In the genomic region with DNA sequence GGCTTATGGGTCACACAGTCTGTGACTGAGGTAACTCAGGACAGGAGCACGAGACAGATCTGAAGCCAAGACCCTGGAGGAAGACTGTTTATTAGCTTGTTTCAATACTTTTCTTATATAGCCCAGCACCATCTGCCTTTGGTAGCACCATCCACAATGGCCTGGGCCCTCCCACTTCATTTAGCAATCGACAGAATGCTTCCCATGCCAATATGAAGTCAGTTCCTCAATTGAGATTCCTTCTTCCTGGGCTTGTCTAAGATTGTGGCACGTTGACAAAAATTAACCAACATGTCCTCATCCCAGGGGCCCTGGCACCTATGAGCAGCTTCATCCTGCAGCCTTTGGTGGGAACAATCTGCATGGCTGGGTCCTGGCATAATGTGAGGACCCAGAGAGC, we compare ENCODE assay signal across 26 mouse cellular contexts. TPM values are rescaled to one million over a fixed set of nuclear protein-coding genes. Genes with fewer than 3 reads are reported as not detected.
DNase-seq lines count a peak whose midpoint lies in the region; ATAC-seq and TF ChIP-seq lines count a peak whose summit lies in the region.
"Had no signal": no experiment of that assay in that cellular context is flagged by ENCODE, and none has a peak within 500 bp of the region (broad histone marks: within the 10 kb centered on the region; RNA-seq: fewer than 3 reads in every experiment).

No protein-coding gene starts in this region.

- no peak overlapping the region for H3K4me3 ChIP-seq in bone marrow macrophage, adult 2 months (ENCODE audit: insufficient read depth, low read length)
- no peak overlapping the region for H3K4me3 ChIP-seq in macrophage (ENCODE audit: inconsistent target)
- no peak overlapping the region for H3K4me3 ChIP-seq in kidney, embryonic 16.5 days (ENCODE audit: low read length)
- H3K4me3 ChIP-seq: embryonic facial prominence, embryonic 13.5 days; embryonic facial prominence, embryonic 15.5 days; erythroblast, embryonic 14.5 days; forebrain, embryonic 13.5 days; forebrain, embryonic 15.5 days had no signal

- H3K36me3 ChIP-seq in macrophage (ENCODE audit: inconsistent target), result no peaks in the 10 kb centered on the region
- H3K36me3 ChIP-seq in kidney, embryonic 16.5 days (ENCODE audit: insufficient read depth, low read length), result no peaks in the 10 kb centered on the region
- H3K36me3 ChIP-seq: embryonic facial prominence, embryonic 13.5 days; embryonic facial prominence, embryonic 15.5 days; forebrain, embryonic 15.5 days; G1E had no signal

- DNase-seq in cerebellum, adult 9-11 months, result no peak
- DNase-seq in kidney, postnatal 10 days, result no peak
- DNase-seq: adrenal gland, adult 2 months; adrenal gland, postnatal 10 days; adrenal gland, postnatal 25 days; B cell, adult 2 months; cerebellum, adult 11-12 months; cerebellum, adult 2 months; cerebellum, adult 9-10 months; cerebellum, postnatal 14 days; cerebellum, postnatal 36 days; embryo, embryonic 11 days; forebrain, postnatal 0 days had no signal

- H3K9me3 ChIP-seq in kidney, embryonic 16.5 days (ENCODE audit: low read length), result peaks cover 5% of the 10 kb centered on the region; the same call in 1 of the 2 replicates
- H3K9me3 ChIP-seq: embryonic facial prominence, embryonic 13.5 days; embryonic facial prominence, embryonic 15.5 days; forebrain, embryonic 15.5 days; G1E had no signal

- H3K4me2 ChIP-seq in kidney, embryonic 16.5 days (replicated peaks; ENCODE audit: low read depth, low read length), result no peak overlapping the region
- H3K4me2 ChIP-seq: embryonic facial prominence, embryonic 13.5 days; embryonic facial prominence, embryonic 15.5 days; forebrain, embryonic 13.5 days; forebrain, embryonic 15.5 days had no signal

- no peaks in the 10 kb centered on the region for H3K27me3 ChIP-seq in kidney, embryonic 16.5 days (ENCODE audit: insufficient read depth, low read length)
- H3K27me3 ChIP-seq: CH12.LX; embryonic facial prominence, embryonic 13.5 days; embryonic facial prominence, embryonic 15.5 days; forebrain, embryonic 13.5 days; forebrain, embryonic 15.5 days; Patski had no signal

- no peak for TF ChIP-seq CTCF in bone marrow macrophage, adult 2 months (IDR thresholded peaks at IDR 0.05; ENCODE audit: low read depth, low read length)

- ATAC-seq in megakaryocyte progenitor cell, adult 5-6 weeks (replicated peaks; ENCODE audit: poor library complexity), result peak; percentile 64; the same call in 1 of the 2 replicates
- ATAC-seq in kidney, embryonic 16.5 days (ENCODE audit: low FRiP score, low TSS enrichment), result no peak
- ATAC-seq: CD4-positive, CD25-positive, alpha-beta regulatory T cell, adult 4 months; forebrain, embryonic 13.5 days; forebrain, embryonic 15.5 days; forebrain, postnatal 0 days; Patski had no signal

- no peak overlapping the region for H3K9ac ChIP-seq in kidney, embryonic 16.5 days (replicated peaks; ENCODE audit: low read length)
- H3K9ac ChIP-seq: embryonic facial prominence, embryonic 13.5 days; embryonic facial prominence, embryonic 15.5 days; forebrain, embryonic 13.5 days; forebrain, embryonic 15.5 days; forebrain, postnatal 0 days had no signal

- 40% methylated on average over 2 of the region's 3 CpGs for WGBS in macrophage (ENCODE audit: missing documents)
- 83% methylated on average over 3 of the region's 3 CpGs for WGBS in kidney, embryonic 16.5 days

- peak overlapping the region; percentile 78 for H3K27ac ChIP-seq in bone marrow macrophage, adult 2 months (ENCODE audit: insufficient read depth, low read depth, low read length)
- peak overlapping the region; percentile 52 for H3K27ac ChIP-seq in macrophage
- H3K27ac ChIP-seq in kidney, embryonic 16.5 days (ENCODE audit: low read length), result no peak overlapping the region
- H3K27ac ChIP-seq: embryonic facial prominence, embryonic 13.5 days; embryonic facial prominence, embryonic 15.5 days; forebrain, embryonic 13.5 days; forebrain, embryonic 15.5 days had no signal

- peaks cover 29% of the 10 kb centered on the region for H3K4me1 ChIP-seq in bone marrow macrophage, adult 2 months (ENCODE audit: control insufficient read depth, insufficient read depth, low read length)
- H3K4me1 ChIP-seq in kidney, embryonic 16.5 days (ENCODE audit: insufficient read depth, low read length), result peaks cover 16% of the 10 kb centered on the region
- H3K4me1 ChIP-seq: embryonic facial prominence, embryonic 13.5 days; embryonic facial prominence, embryonic 15.5 days had no signal

- TF ChIP-seq POLR2A in bone marrow macrophage, adult 2 months (IDR thresholded peaks at IDR 0.05; ENCODE audit: borderline replicate concordance, low read depth, low read length), result no peak

- no peaks in the 10 kb centered on the region for H3K79me2 ChIP-seq in macrophage (ENCODE audit: inconsistent target)

RNA-seq across cellular contexts. Expression of a gene that starts 14.2 kb away (rescaled TPM):
- 33.1 and 36.5 TPM in 2 replicates for polyA plus RNA-seq in bone marrow macrophage, adult 2 months (2012; ENCODE audit: insufficient read depth, insufficient read length, missing spikeins)
- 1,000 to 10,000 TPM in 10 of 26 experiments, 100 to 1,000 TPM in 16; 130 to 2,610 (median 850) TPM for total RNA-seq in macrophage (2018; cell fraction: chromatin; rRNA removed)
- 100 to 1,000 TPM; 156 to 853 (median 307) TPM for total RNA-seq in macrophage (2018; cell fraction: cytosol; rRNA removed)
- total RNA-seq in macrophage (2018; cell fraction: nucleus; rRNA removed), result 1,000 to 10,000 TPM in 12 of 26 experiments, 100 to 1,000 TPM in 14; 299 to 2,022 (median 861) TPM
- 162 to 258 TPM (median 220 TPM) in 3 replicates for polyA plus RNA-seq in macrophage (2018)
- 2.0 and 3.4 TPM in 2 replicates for total RNA-seq in megakaryocyte progenitor cell, adult 5-6 weeks (2015)
- 2.5 and 6.3 TPM in 2 replicates for total RNA-seq in megakaryocyte progenitor cell, adult 5-6 weeks (2017)
- polyA plus RNA-seq in kidney, embryonic 16.5 days (2015; fragmentation: Nextera tagmentation; extraction: Ambion mirVana), result 18.2 and 20.8 TPM in 2 replicates
- polyA plus RNA-seq: CD4-positive, CD25-positive, alpha-beta regulatory T cell, adult 4 months; G1E had no signal
